Mouse (Mus musculus) limb, embryonic 13.5 days (tissue): ENCODE results near the gene Cep85l. TPM values are rescaled to one million over a fixed set of nuclear protein-coding genes. Genes with fewer than 3 reads are reported as not detected.

Experiments
- ATAC-seq: fragments of 200-750 bp; cut with Nextera tagmentation; 2 replicates; pipeline ENCODE4 v1.8.0; 2017; ENCODE audit warnings: low read depth, moderate number of reproducible peaks, moderate TSS enrichment; ENCODE audit not compliant: low FRiP score
- H3K27ac ChIP-seq: fragments of 300-500 bp; sonication (generic); 2 replicates; pipeline ENCODE4 v1.5.1; 2015; ENCODE audit warnings: inconsistent platforms, mild to moderate bottlenecking, moderate library complexity
- H3K27me3 ChIP-seq: fragments of 300-500 bp; sonication (generic); 2 replicates; pipeline ENCODE4 v1.6.1; 2015; ENCODE audit warnings: mild to moderate bottlenecking, inconsistent platforms
- H3K36me3 ChIP-seq: fragments of 300-500 bp; sonication (generic); 2 replicates; pipeline ENCODE4 v1.6.1; 2015; ENCODE audit warnings: inconsistent platforms, mild to moderate bottlenecking, moderate library complexity
- H3K4me1 ChIP-seq: fragments of 300-500 bp; sonication (generic); 2 replicates; pipeline ENCODE4 v1.6.1; 2015; ENCODE audit warnings: inconsistent platforms
- H3K4me2 ChIP-seq: fragments of 300-500 bp; sonication (generic); replicated peaks from 2 replicates; pipeline ENCODE4 v1.6.1; 2015; ENCODE audit warnings: inconsistent platforms, mild to moderate bottlenecking, moderate library complexity
- H3K4me3 ChIP-seq: fragments of 300-500 bp; sonication (generic); 2 replicates; pipeline ENCODE4 v1.5.1; 2015; ENCODE audit warnings: moderate library complexity, mild to moderate bottlenecking, inconsistent platforms
- H3K9ac ChIP-seq: fragments of 300-500 bp; sonication (generic); 2 replicates; pipeline ENCODE4 v1.6.1; 2015; ENCODE audit warnings: mild to moderate bottlenecking, inconsistent platforms
- H3K9me3 ChIP-seq: fragments of 300-500 bp; sonication (generic); 2 replicates; pipeline ENCODE4 v1.6.1; 2016; ENCODE audit warnings: inconsistent platforms
- WGBS: fragments of 180-500 bp; shearing (Covaris S2); methylation state at CpG from one replicate; pipeline ENCODE4 v1.1.7; 2015; 5-methylcytosine and 5-hydroxymethylcytosine counted together
- polyA plus RNA-seq: library from polyadenylated mRNA; unstranded; fragments of >200 nt; fragmentation: Nextera tagmentation; extraction: Ambion mirVana; gene quantifications from 2 replicates; pipeline ENCODE4 v1.2.1, GENCODE M21; 2015

Gene Cep85l
- polyA plus RNA-seq, result 7.6 and 8.5 TPM in 2 replicates

- WGBS, result under 1% methylated on average over 31 of the region's 31 CpGs
- Histone ChIP-seq H3K4me2 (peak within 1 kb of the TSS; percentile 72), H3K9me3 (no peaks in the 10 kb centered on the region), H3K27me3 (no peaks in the 10 kb centered on the region), H3K27ac (peak within 1 kb of the TSS; percentile 99), H3K4me1 (peaks cover 22% of the 10 kb centered on the region), H3K4me3 (peak within 1 kb of the TSS; percentile 83), H3K9ac (peak within 1 kb of the TSS; percentile 98), H3K36me3 (no peaks in the 10 kb centered on the region)
- ATAC-seq, result peak; percentile 99
Measured at GRCm38 (mm10) chr10:53379709-53380106, at the start of gene Cep85l. Cep85l (minus strand) TSS chr10:53379947.

DNA sequence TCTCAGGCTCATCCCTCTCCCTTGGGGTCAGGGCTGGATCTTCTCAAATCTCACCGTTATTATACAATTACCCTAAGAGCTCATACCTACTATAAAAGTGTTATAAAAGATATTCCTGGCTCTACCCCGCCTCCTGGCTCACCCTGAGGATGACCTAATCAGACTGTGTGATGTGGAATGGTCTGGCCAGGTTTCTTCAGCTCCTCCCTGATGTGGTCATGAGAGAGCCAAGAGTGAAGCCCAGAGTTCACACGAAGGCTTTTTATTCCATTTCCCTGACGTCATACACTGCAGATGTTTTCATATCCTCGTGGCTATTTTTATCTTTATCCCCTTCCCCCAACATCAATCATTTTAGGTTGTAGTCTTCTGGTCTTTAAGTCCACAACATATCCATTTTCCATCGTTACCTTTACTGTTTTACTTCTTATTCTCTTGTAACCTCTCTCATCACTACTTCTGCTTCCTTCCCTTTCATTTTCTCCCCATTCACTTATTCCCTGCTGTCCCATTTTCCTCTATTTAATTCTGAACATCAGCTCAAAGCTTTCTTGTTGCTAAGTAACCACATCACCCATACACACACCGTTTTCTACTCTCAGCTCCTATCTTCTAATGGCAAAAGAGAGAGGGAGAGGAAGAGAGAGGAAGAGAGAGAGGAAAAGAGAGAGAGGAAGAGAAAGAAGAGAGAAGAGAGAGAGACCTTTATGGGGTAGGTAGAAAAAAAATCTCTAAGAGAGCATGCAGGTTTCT lies 49.1 kb upstream of the Cep85l start:
- H3K4me1 ChIP-seq, result peaks cover 37% of the 10 kb centered on the region
- no peak overlapping the region for H3K4me2 ChIP-seq
- whole genome bisulfite sequencing, result 54% methylated on average over 7 of the region's 7 CpGs
- ATAC-seq, result peak; percentile 78; the same call in 1 of the 2 replicates
- H3K9ac ChIP-seq, result no peak overlapping the region
- no peaks in the 10 kb centered on the region for H3K9me3 ChIP-seq
- no peak overlapping the region for H3K4me3 ChIP-seq
- H3K27ac ChIP-seq, result peak overlapping the region; percentile 48; the same call in 1 of the 2 replicates
- no peaks in the 10 kb centered on the region for H3K27me3 ChIP-seq
- no peaks in the 10 kb centered on the region for H3K36me3 ChIP-seq

DNA sequence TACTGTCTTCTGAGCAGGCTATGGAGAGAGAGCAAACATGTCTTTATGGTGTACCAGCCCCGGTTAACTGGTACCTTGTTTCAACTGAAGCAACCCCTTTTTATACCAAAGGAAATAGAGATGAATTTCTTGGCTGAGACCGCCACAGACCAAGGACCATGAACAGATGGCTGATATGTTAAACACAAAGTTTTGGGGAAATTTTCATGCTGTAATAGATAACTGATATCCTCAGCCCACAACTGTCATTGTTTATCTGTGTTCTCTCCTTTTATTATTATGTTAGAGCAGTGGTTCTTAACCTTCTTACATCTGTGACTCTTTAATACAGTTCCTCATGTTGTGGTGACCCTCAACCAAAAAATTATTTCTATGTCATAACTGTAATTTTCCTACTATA lies 46.8 kb upstream of the Cep85l start:
- H3K36me3 ChIP-seq, result no peaks in the 10 kb centered on the region
- H3K4me2 ChIP-seq, result no peak overlapping the region
- H3K27me3 ChIP-seq, result no peaks in the 10 kb centered on the region
- peaks cover 35% of the 10 kb centered on the region for H3K4me1 ChIP-seq
- H3K4me3 ChIP-seq, result no peak overlapping the region
- ATAC-seq, result no peak
- no peak overlapping the region for H3K27ac ChIP-seq
- WGBS, result 85% methylated on average over 2 of the region's 2 CpGs
- H3K9me3 ChIP-seq, result no peaks in the 10 kb centered on the region
- no peak overlapping the region for H3K9ac ChIP-seq

GRCm38 (mm10) chr10:53423091-53423490 lies 43.3 kb upstream of the Cep85l start:
- Histone ChIP-seq H3K4me1 (peaks cover 26% of the 10 kb centered on the region), H3K9me3 (no peaks in the 10 kb centered on the region), H3K9ac (no peak overlapping the region), H3K36me3 (no peaks in the 10 kb centered on the region), H3K27ac (no peak overlapping the region), H3K4me3 (no peak overlapping the region), H3K4me2 (no peak overlapping the region), H3K27me3 (no peaks in the 10 kb centered on the region)
- no peak for ATAC-seq
- 94% methylated on average over 1 of the region's 1 CpGs for WGBS

- WGBS, result 55% methylated on average over 1 of the region's 1 CpGs
- Histone ChIP-seq H3K36me3 (no peaks in the 10 kb centered on the region), H3K27ac (no peak overlapping the region), H3K9me3 (no peaks in the 10 kb centered on the region), H3K4me1 (peaks cover 26% of the 10 kb centered on the region), H3K4me2 (no peak overlapping the region), H3K27me3 (no peaks in the 10 kb centered on the region), H3K9ac (no peak overlapping the region), H3K4me3 (no peak overlapping the region)
- no peak for ATAC-seq
Measured at GRCm38 (mm10) chr10:53422206-53422605, 42.5 kb upstream of the Cep85l start.

DNA sequence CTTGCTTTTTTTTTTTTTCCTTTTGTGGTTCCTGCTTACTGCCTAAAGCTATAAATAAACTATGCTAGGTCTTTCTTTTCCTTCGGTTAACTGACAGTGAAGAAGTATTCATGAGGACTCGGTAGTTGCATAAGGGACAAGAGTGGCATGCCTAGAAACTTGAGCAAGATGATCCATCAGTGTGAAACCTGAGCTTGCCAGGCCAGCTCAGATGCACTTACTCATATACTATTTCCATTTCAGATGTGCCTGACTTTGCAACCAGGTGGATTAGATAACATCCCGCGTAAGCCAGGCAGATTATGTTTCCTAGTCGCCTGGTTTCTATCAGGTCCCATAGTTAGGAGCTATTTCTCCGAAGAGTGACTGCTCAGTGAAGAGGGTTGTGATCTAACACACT lies 41.9 kb upstream of the Cep85l start:
- Histone ChIP-seq H3K4me2 (no peak overlapping the region), H3K27me3 (no peaks in the 10 kb centered on the region), H3K27ac (no peak overlapping the region), H3K9ac (no peak overlapping the region), H3K4me1 (peaks cover 30% of the 10 kb centered on the region), H3K36me3 (no peaks in the 10 kb centered on the region), H3K9me3 (no peaks in the 10 kb centered on the region), H3K4me3 (no peak overlapping the region)
- 50% methylated on average over 6 of the region's 6 CpGs for WGBS
- ATAC-seq, result no peak

DNA sequence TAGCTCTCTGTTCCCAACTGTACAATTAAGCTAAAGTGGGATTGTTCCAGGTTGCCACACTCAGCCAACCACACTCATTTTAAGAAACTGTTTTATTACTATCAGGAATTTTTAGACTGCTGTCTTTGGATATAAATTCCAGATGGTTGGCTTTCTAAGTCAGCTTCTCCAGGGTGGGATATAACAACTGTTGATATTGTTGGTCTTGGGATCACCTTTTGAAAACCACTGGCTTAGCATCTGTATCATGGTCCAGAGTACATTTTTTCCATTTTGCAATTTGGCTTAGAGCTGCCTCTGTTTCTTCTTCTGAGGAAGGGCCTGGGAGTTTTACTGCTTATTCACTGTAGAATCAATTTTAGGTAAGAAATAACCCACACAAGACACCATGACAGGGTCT lies 40.3 kb upstream of the Cep85l start:
- Histone ChIP-seq H3K36me3 (no peaks in the 10 kb centered on the region), H3K27me3 (no peaks in the 10 kb centered on the region), H3K4me3 (no peak overlapping the region), H3K4me2 (no peak overlapping the region), H3K9ac (no peak overlapping the region), H3K9me3 (no peaks in the 10 kb centered on the region), H3K4me1 (peaks cover 37% of the 10 kb centered on the region), H3K27ac (no peak overlapping the region)
- 0 out of 2 replicates have a peak, but pooled peaks have one; percentile 29 for ATAC-seq

DNA sequence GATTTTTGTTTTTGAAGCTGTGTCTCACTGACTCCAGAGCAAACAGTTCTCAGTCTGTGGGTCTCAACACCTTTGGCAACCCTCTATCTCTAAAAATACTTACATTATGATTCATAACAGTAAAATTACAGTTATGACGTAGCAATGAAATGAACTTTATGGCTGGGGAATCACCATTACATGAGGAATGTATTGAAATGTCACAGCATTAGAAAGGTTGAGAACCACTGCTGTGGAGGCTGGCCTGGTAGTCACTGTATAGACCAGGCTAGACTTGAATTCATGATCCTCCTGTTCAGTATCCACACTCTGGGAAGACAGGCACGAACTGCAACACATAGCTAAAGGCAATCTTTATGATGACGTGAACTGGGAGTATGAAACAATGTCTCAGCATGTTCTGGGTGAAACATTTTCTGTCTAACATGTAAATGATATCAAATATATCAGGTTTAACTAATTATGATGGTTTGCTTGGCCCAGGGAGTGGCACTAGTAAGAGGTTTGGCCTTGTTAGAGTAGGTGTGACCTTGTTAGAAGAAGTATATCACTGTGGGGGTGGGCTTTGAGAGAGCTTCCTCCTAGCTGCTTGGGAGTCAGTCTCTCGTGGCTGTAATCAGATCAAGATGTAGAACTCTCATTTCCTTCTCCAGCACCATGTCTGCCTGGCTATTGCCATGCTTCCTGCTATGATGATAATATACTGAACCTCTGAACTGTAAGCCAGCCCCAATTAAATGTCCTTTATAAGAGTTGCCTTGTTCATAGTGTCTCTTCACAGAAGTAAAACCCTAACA lies 39.6 kb upstream of the Cep85l start:
- Histone ChIP-seq H3K27me3 (no peaks in the 10 kb centered on the region), H3K9me3 (no peaks in the 10 kb centered on the region), H3K4me2 (no peak overlapping the region), H3K27ac (no peak overlapping the region), H3K36me3 (no peaks in the 10 kb centered on the region), H3K4me3 (no peak overlapping the region), H3K9ac (no peak overlapping the region), H3K4me1 (peaks cover 43% of the 10 kb centered on the region)
- ATAC-seq, result peak; percentile 48; the same call in 1 of the 2 replicates
- 51% methylated on average over 4 of the region's 4 CpGs for WGBS

- Histone ChIP-seq H3K9ac (no peak overlapping the region), H3K4me1 (peaks cover 47% of the 10 kb centered on the region), H3K36me3 (no peaks in the 10 kb centered on the region), H3K27ac (no peak overlapping the region), H3K9me3 (no peaks in the 10 kb centered on the region), H3K4me2 (no peak overlapping the region), H3K27me3 (no peaks in the 10 kb centered on the region), H3K4me3 (no peak overlapping the region)
- no peak for ATAC-seq
- 48% methylated on average over 2 of the region's 2 CpGs for WGBS
Measured at GRCm38 (mm10) chr10:53417015-53417414, 37.3 kb upstream of the Cep85l start.

GRCm38 (mm10) chr10:53416152-53416712 lies 36.5 kb upstream of the Cep85l start:
- Histone ChIP-seq H3K27me3 (no peaks in the 10 kb centered on the region), H3K36me3 (no peaks in the 10 kb centered on the region), H3K4me1 (peaks cover 41% of the 10 kb centered on the region), H3K4me3 (no peak overlapping the region), H3K9ac (no peak overlapping the region), H3K9me3 (no peaks in the 10 kb centered on the region), H3K27ac (peak overlapping the region; percentile 45; the same call in 1 of the 2 replicates), H3K4me2 (no peak overlapping the region)
- ATAC-seq, result no peak
- 49% methylated on average over 9 of the region's 9 CpGs for WGBS

GRCm38 (mm10) chr10:53415252-53415651 lies 35.5 kb upstream of the Cep85l start:
- Histone ChIP-seq H3K27me3 (no peaks in the 10 kb centered on the region), H3K36me3 (no peaks in the 10 kb centered on the region), H3K4me1 (peaks cover 31% of the 10 kb centered on the region), H3K4me3 (no peak overlapping the region), H3K4me2 (no peak overlapping the region), H3K9me3 (no peaks in the 10 kb centered on the region), H3K9ac (no peak overlapping the region), H3K27ac (peak overlapping the region; percentile 6; the same call in 1 of the 2 replicates)
- no peak for ATAC-seq
- 74% methylated on average over 9 of the region's 9 CpGs for WGBS
